Mouse (Mus musculus): ENCODE measurements around the gene Vmn2r30.
"Not testable (repeated sequence)": the region's sequence is repeated elsewhere in the genome, so short reads cannot be mapped to it uniquely, and the experiment has no call there.

Vmn2r30 gene

DNA sequence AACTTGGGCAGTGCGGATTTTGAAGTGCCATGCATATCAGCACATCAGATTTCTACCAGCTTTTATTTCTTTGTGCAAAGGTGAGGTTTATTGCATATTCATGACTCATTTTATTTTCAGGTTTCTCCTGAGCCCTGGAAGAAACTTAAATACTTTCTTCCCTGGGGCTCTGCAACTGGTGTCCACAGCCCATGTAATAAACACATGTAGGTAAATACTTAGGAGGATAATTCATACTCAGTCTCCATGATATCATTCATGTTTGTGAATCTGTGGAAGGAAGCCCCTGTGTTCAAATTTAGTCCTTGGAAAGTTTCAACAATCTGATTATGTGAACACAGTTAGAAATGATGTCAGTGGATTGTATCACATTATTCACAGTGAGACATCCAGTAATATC, at the start of gene Vmn2r30:
Vmn2r30 (minus strand) TSS at position 101 of the 400 bp plus-strand sequence.
- DNase-seq (ENCODE audit: low read depth, low spot score): not testable (repeated sequence)

DNA sequence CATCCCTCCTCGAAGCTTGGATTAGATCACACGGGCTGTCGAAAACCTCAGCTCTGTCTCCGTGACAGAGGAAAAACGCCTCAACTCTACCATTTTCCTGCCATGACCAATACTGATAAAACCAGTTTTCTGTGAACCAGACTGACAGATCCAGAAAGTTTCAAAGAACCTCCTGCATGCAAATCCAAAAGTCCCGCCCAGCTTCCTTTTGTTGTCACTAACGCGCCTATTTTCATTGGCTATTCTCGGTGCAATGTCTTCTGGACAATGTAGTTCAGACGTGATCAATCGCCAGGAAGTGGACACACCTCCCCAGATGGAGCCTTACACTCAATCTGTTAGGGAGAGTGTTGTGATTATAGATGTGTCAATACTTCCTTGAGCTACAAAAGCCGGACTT, 37.0 kb upstream of the Vmn2r30 start, which contains the start of gene Gm45783:
Gm45783 (minus strand) TSS at position 143 of the 400 bp plus-strand sequence.
- DNase-seq (ENCODE audit: low read depth, low spot score): not testable (repeated sequence)

DNA sequence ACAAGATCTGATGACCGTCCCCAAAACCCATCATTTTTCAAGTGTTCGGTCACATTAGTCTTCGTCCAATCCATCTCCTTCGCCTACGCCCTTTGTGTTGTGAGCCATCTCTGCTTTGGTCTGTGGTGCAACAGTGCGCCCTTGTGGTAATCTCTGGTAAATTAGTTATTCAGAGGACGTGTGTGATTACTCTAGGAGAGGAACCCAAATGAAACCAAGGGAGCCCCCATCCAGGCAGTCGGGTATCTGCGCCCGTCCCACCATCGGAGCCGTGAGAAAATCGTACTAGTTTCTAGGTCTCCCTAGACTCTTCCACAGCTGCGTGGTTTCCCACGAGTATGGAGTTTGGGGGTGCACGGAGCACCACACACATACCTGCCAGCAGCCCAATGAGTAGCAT, 41.8 kb downstream of the Vmn2r30 start:
- peak; percentile 79 for DNase-seq (ENCODE audit: low read depth, low spot score)

DNA sequence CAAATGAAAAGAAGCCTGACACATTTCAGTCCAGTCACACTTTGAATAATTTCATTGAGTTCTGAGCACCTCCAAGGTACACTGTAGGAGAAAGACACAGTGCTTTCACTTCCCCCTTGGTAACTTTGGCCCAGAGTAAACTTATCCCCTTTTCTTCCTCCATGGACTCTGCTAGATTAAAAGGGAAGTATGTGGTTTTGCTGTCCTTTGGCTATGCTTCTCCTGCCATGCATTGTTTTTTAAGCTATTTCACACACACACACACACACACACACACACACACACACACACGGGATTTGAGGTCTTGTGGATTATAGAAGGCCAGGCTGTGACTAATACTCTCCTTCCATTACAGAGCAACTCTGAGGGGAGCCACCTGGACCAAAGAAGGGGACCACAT, 56.0 kb downstream of the Vmn2r30 start:
- DNase-seq (ENCODE audit: low read depth, low spot score): peak; percentile 64

DNA sequence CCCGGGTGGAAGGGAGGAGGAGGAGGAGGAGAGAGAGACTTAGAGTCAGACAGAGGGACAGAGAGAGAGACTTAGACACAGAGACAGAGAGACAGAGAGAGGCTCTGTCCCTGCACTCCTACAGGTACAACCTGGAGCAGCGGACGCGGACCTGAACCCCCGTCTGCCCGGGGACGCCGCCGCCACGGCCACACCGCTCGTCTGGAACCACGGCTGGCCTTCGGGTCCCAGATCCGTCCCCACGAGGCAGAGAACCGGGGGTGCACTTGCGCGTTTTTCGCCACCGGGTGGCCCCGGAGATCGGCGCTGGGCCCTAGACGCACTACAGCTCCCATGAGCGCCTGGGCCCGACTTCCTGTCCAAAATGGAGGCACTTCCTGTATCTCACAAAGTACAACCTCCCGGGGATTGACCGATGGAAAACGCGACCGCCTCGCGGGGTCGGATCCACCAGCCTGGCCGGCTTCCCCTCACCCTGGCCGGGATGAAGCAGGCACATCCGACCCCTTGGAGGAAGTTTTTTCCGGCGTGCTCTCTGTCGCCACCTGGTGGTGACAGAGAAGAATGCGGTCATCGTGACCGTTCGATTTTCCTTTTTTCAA, 59.3 kb downstream of the Vmn2r30 start, which contains the start of gene Gm45844:
Gm45844 (minus strand) TSS at position 324 of the 602 bp plus-strand sequence.
- DNase-seq (ENCODE audit: low read depth, low spot score): peak; percentile 83

DNA sequence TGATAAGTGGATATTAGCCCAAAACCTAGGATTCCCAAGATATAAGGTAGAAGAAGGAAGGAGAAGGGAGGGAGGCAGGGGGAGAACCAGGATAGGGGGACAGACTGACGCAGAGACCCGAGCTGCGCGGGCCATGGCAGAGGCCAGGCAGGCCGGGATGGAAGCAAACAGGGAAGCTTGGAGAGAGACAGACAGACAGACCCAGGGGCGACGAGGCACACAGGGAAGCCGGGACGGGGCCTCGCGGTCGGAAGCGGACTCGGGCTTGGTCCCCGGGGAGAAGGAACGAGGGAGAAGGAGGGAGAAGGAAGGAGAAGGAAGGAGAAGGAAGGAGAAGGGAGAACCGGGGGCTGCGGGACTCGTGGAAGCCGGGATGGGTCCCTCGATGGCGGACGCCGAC, 59.9 kb downstream of the Vmn2r30 start:
- peak; percentile 50 for DNase-seq (ENCODE audit: low read depth, low spot score)
